Mouse (Mus musculus): Measurements from ENCODE around the gene 4930523C07Rik.

The 4930523C07Rik gene

GRCm38 (mm10) chr1:160044237-160045021, at the start of gene 4930523C07Rik:
4930523C07Rik (plus strand) TSS chr1:160044382.
- in situ Hi-C loops (cut with MboI, MseI) = no loop called here

- in situ Hi-C loops (cut with MboI, MseI) = no loop called here
Observed at GRCm38 (mm10) chr1:159997329-159997728, 46.9 kb upstream of the 4930523C07Rik start.

GRCm38 (mm10) chr1:159998349-159998748, 45.8 kb upstream of the 4930523C07Rik start:
- in situ Hi-C loops (cut with MboI, MseI) = no loop called here

GRCm38 (mm10) chr1:159999232-159999631, 45.0 kb upstream of the 4930523C07Rik start:
- in situ Hi-C loops (cut with MboI, MseI) = no loop called here

- in situ Hi-C loops (cut with MboI, MseI) = no loop called here
Observed at GRCm38 (mm10) chr1:160005319-160005718, 38.9 kb upstream of the 4930523C07Rik start.

GRCm38 (mm10) chr1:160006919-160007588, 37.1 kb upstream of the 4930523C07Rik start:
- in situ Hi-C loops (cut with MboI, MseI) = no loop called here

- in situ Hi-C loops (cut with MboI, MseI) = loop anchor here in 1 of 2 experiments (5.0 kb wide), 1 partner anchor 66 kb away; no protein-coding TSS in a partner anchor
Observed at GRCm38 (mm10) chr1:160013042-160013441, 31.1 kb upstream of the 4930523C07Rik start.

- in situ Hi-C loops (cut with MboI, MseI) = no loop called here
Observed at GRCm38 (mm10) chr1:160024339-160024980, 19.7 kb upstream of the 4930523C07Rik start.

- in situ Hi-C loops (cut with MboI, MseI) = no loop called here
Observed at GRCm38 (mm10) chr1:160025146-160025894, 18.9 kb upstream of the 4930523C07Rik start.

GRCm38 (mm10) chr1:160025895-160026255, 18.3 kb upstream of the 4930523C07Rik start:
- in situ Hi-C loops (cut with MboI, MseI) = no loop called here

GRCm38 (mm10) chr1:160027939-160028338, 16.2 kb upstream of the 4930523C07Rik start:
- in situ Hi-C loops (cut with MboI, MseI) = no loop called here

- in situ Hi-C loops (cut with MboI, MseI) = no loop called here
Observed at GRCm38 (mm10) chr1:160033948-160034598, 10.1 kb upstream of the 4930523C07Rik start.

GRCm38 (mm10) chr1:160035561-160035960, 8.6 kb upstream of the 4930523C07Rik start:
- in situ Hi-C loops (cut with MboI, MseI) = no loop called here

- in situ Hi-C loops (cut with MboI, MseI) = no loop called here
Observed at GRCm38 (mm10) chr1:160036996-160037521, 7.1 kb upstream of the 4930523C07Rik start.

- in situ Hi-C loops (cut with MboI, MseI) = no loop called here
Observed at GRCm38 (mm10) chr1:160039951-160040645, 4.1 kb upstream of the 4930523C07Rik start.

GRCm38 (mm10) chr1:160041264-160041775, 2.9 kb upstream of the 4930523C07Rik start:
- in situ Hi-C loops (cut with MboI, MseI) = no loop called here

- in situ Hi-C loops (cut with MboI, MseI) = no loop called here
Observed at GRCm38 (mm10) chr1:160042351-160042750, 1.8 kb upstream of the 4930523C07Rik start.

GRCm38 (mm10) chr1:160043271-160043975, 759 bp upstream of the 4930523C07Rik start:
- in situ Hi-C loops (cut with MboI, MseI) = no loop called here

GRCm38 (mm10) chr1:160045056-160045715, 1.0 kb downstream of the 4930523C07Rik start:
- in situ Hi-C loops (cut with MboI, MseI) = no loop called here

Measured in T-helper 17 cell (primary cell).